Mouse (Mus musculus) frontal cortex, postnatal 14 days (tissue): Measurements from ENCODE around the gene Galnt10.
A peak's percentile ranks its signal among the peaks of the same experiment; 100 is the strongest.

Experiments used
- DNase-seq, 2 experiments: peaks; one replicate each; pipeline ENCODE4 v3.0.0; 2022; ENCODE audit warnings: low spot score in 2 of 2

Galnt10 gene

GRCm38 (mm10) chr11:57725926-57726325 is 80.7 kb downstream of the Galnt10 start:
- DNase-seq = no peak

GRCm38 (mm10) chr11:57727303-57727969 is 82.2 kb downstream of the Galnt10 start:
- peak; percentile 42 to 43 for DNase-seq

- DNase-seq = no peak
Observed at GRCm38 (mm10) chr11:57732410-57733281, 87.4 kb downstream of the Galnt10 start.

- no peak for DNase-seq
Observed at GRCm38 (mm10) chr11:57747294-57748080, 102.2 kb downstream of the Galnt10 start.

GRCm38 (mm10) chr11:57753538-57754203 is 108.4 kb downstream of the Galnt10 start:
- no peak for DNase-seq

- no peak for DNase-seq
Observed at GRCm38 (mm10) chr11:57758621-57759020, 113.4 kb downstream of the Galnt10 start.

- DNase-seq = no peak
Observed at GRCm38 (mm10) chr11:57760509-57761058, 115.3 kb downstream of the Galnt10 start.

- no peak for DNase-seq
Observed at GRCm38 (mm10) chr11:57761347-57761746, 116.1 kb downstream of the Galnt10 start.

- DNase-seq = no peak
Observed at GRCm38 (mm10) chr11:57764124-57764523, 118.9 kb downstream of the Galnt10 start.

- no peak for DNase-seq
Observed at GRCm38 (mm10) chr11:57766617-57767016, 121.4 kb downstream of the Galnt10 start.

GRCm38 (mm10) chr11:57767171-57767570 is 121.9 kb downstream of the Galnt10 start:
- no peak for DNase-seq

GRCm38 (mm10) chr11:57770776-57771175 is 125.5 kb downstream of the Galnt10 start:
- no peak for DNase-seq

- no peak for DNase-seq
Observed at GRCm38 (mm10) chr11:57771676-57772075, 126.4 kb downstream of the Galnt10 start.

- DNase-seq = no peak
Observed at GRCm38 (mm10) chr11:57773479-57773878, 128.2 kb downstream of the Galnt10 start.

- no peak for DNase-seq
Observed at GRCm38 (mm10) chr11:57773936-57774335, 128.7 kb downstream of the Galnt10 start.

GRCm38 (mm10) chr11:57775868-57776267 is 130.6 kb downstream of the Galnt10 start:
- no peak for DNase-seq

- DNase-seq = no peak
Observed at GRCm38 (mm10) chr11:57776546-57776945, 131.3 kb downstream of the Galnt10 start.

GRCm38 (mm10) chr11:57778349-57778748 is 133.1 kb downstream of the Galnt10 start:
- DNase-seq = peak in 1 of 2 experiments; percentile 42

GRCm38 (mm10) chr11:57779824-57780223 is 134.6 kb downstream of the Galnt10 start:
- DNase-seq = no peak

GRCm38 (mm10) chr11:57786616-57787418 is 141.6 kb downstream of the Galnt10 start:
- DNase-seq = peak in 1 of 2 experiments; percentile 58
